Mouse (Mus musculus): ENCODE data around the gene Arntl.

Gene Arntl

DNA sequence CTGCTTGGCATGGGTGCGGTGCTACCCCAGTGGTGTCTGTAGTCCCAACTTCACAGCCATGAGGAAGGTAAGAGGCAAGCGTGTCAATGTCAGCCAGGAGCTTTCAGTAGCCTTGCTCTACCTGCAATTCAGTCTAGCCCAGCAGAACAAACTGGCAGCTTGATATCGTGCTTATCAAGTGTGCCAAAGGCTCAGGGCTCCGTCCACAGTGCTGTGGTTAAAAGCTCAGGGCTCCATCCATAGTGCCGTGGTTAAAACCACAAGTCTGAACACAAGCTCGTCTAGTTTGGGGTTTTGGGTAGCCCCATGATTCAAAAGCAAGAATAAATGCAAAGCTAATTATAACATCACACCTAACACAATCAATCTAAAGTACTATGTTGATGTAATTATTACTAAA, 87.3 kb downstream of the Arntl start:
- DNase-seq (ENCODE audit: low spot score), result no peak

DNA sequence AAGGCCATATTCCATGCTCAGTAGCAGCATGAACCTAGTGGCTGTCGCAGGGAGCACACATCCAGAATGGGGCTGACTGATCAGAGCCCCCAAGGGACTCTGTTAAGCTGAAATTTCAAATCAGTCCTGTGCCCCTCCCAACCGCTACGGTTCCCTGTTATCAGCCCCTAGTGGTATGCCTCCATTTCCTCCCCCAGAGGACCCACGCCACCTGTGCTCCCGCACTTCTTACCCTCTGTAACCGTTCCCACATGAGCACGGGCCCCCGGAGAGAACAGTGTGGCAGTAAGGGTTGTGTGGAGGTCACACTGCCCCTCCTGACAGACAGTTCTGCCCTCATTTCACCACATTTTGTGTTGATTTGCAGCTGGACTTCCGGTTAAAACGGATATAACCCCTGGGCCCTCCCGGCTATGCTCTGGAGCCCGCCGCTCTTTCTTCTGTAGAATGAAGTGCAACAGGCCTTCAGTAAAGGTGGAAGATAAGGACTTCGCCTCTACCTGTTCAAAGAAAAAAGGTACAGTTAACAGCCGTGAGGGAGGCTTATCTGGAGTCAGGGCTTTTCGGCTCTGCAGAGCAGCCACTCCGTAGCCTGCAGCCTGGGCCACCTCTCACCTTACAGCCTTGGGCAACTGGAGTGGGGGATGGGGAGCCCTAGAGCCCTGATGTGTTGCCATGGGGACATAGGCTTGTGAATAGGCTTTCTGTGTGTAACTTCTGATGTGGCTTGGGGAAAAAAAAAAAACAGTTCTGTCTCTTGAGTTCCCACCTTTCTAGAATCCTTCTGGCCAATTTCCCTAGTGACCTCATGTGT, 88.0 kb downstream of the Arntl start:
- DNase-seq (ENCODE audit: low spot score), result no peak

- no peak for DNase-seq (ENCODE audit: low spot score)
Observed at GRCm38 (mm10) chr7:113297813-113298212, 90.5 kb downstream of the Arntl start.

DNA sequence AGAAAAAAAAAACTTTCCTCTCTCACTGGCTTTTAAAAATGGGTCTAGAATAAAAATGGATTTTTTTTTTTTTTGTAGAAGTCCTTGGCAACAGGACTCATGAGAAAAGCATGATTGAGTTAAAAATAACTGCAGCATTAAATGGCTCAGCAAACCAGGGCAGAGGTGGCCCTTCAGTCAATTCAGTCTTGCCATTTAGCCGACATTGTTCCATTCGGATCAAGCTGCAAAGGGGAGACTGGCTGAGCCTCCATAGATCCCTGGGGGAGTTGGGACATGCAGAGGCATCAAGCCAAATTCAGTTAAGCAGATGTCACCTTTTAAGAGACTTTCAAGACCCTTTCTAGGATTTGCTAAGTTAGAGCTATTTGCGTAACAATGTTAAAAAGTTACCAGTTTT, 102.9 kb downstream of the Arntl start:
- no peak for DNase-seq (ENCODE audit: low spot score)

DNA sequence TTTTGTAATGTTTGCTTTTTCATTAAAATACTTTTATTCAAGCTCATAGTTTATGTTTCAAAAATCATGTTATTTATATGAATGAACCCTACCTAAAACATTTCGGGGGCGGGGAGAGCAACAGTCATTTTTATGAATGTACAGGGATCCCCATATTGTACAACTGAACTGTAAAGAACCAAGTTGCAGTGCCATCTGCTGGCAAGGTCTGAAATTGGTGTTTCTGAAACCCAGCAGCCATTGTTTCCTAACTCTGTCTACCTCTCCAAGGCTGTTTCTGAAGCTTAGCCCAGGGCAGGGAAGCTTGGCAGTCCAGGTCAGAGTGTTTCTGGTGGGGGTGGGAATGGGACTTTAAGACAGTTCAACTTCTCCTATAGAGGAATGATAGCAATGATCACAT, 104.5 kb downstream of the Arntl start:
- DNase-seq (ENCODE audit: low spot score), result no peak

- DNase-seq (ENCODE audit: low spot score), result no peak
Observed at GRCm38 (mm10) chr7:113320128-113320527, 112.9 kb downstream of the Arntl start.

DNA sequence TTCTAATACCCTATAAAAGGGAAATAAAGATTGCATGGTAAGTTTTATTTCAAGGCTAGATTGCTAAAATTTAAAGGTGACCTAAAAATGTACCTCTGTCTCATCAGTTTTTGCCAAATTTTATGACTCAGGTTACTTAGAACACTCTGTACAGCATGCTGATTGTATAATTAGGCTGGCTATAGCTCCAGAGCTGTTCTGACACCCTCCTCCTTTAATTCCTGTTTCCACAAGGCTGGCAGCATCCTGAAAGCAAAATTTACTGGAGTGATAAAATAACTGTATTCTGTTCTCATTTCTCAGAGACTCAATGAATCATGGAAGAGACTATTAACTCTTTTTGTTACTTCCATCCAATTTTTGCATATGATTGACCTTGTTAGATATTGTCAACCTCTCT, 126.8 kb downstream of the Arntl start:
- no peak for DNase-seq (ENCODE audit: low spot score)

DNA sequence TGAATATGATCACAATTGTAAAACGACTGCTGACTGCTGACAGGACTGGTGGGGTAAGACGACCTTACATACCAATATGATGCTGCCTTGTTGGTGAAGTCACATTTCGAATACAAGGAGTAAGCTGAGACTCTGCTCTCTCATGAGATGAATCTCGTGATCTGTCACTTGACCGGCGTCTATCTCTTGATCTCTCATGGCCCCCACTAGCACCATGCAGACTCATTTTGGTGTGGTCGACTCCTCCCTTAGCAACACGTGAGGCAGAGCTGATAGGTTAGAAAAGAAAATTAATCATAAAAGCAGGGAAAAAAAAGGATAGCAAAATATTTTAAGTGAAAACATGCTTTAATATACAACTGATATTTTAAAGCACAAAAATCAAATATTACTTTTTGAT, 128.0 kb downstream of the Arntl start:
- DNase-seq (ENCODE audit: low spot score), result no peak

DNA sequence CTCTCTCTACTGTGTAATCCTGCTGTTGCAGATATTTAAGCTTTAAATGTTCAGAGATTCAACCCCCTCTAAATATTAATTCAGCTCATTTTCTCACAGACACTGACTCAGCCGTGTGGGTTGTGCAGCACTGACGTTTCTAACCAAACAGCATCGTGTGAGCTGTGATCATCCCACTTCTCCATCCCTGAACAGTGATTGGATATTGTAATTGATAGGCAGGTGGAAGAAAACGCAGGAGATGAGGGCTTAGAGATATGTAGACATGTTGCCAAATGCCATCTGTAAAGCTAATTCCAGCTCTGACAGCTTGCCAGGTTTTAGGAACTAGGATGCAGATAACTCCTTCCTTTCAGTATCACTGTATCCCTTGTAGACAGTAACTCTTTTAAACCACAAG, 140.0 kb downstream of the Arntl start:
- no peak for DNase-seq (ENCODE audit: low spot score)

DNA sequence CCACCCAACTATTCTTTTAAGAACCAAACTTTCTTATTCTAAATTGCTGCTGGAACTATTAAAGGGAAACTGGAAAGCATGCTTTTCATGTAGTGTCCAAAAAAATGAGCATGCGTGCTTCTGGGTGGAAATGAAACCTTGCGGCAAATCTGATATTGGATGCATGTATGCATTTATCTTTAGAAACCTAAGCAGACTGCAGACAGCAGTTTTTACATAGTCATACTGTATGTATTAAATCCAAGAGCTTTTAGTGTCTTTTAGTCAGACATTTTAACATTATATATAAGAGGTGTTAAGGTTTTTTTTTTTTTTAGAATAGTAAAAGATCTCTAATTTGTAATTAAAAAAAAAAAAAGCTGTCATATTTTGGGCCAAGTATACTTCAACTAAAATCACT, 140.4 kb downstream of the Arntl start:
- DNase-seq (ENCODE audit: low spot score), result no peak

GRCm38 (mm10) chr7:113349089-113349488, 141.8 kb downstream of the Arntl start:
- DNase-seq (ENCODE audit: low spot score), result no peak
